Comparison of ENCODE assay signal across 14 mouse cellular contexts in genomic region chr8:78549971-78550751, GRCm38 (mm10). TPM values are rescaled to one million over a fixed set of nuclear protein-coding genes. Genes with fewer than 3 reads are reported as not detected.
DNase-seq lines count a peak whose midpoint lies in the region; ATAC-seq lines count a peak whose summit lies in the region.
"Had no signal": no experiment of that assay in that cellular context is flagged by ENCODE, and none has a peak within 500 bp of the region (broad histone marks: within the 10 kb centered on the region; RNA-seq: fewer than 3 reads in every experiment).

No protein-coding gene starts in this region.

- no peaks in the 10 kb centered on the region for H3K27me3 ChIP-seq in heart, embryonic 13.5 days (replicated peaks)
- H3K27me3 ChIP-seq in heart, embryonic 10.5 days (ENCODE audit: insufficient read depth, poor library complexity, severe bottlenecking) = no peaks in the 10 kb centered on the region
- H3K27me3 ChIP-seq in hindbrain, embryonic 10.5 days (ENCODE audit: insufficient read depth, poor library complexity, severe bottlenecking) = no peaks in the 10 kb centered on the region
- H3K27me3 ChIP-seq: limb, embryonic 13.5 days had no signal

- no peak overlapping the region for H3K4me3 ChIP-seq in heart, embryonic 13.5 days
- H3K4me3 ChIP-seq in heart, embryonic 10.5 days = no peak overlapping the region
- no peak overlapping the region for H3K4me3 ChIP-seq in hindbrain, embryonic 10.5 days
- H3K4me3 ChIP-seq: limb, embryonic 13.5 days had no signal

- H3K36me3 ChIP-seq in heart, embryonic 13.5 days = peaks cover 8% of the 10 kb centered on the region; the same call in 1 of the 2 replicates
- 0 out of 2 replicates have a peak, but pooled peaks cover 8% of the 10 kb centered on the region for H3K36me3 ChIP-seq in heart, embryonic 10.5 days
- H3K36me3 ChIP-seq in hindbrain, embryonic 10.5 days = peaks cover 7% of the 10 kb centered on the region; the same call in 1 of the 2 replicates
- H3K36me3 ChIP-seq: limb, embryonic 13.5 days had no signal

- H3K4me1 ChIP-seq in heart, embryonic 13.5 days = peaks cover 29% of the 10 kb centered on the region
- peaks cover 34% of the 10 kb centered on the region for H3K4me1 ChIP-seq in heart, embryonic 10.5 days
- peaks cover 31% of the 10 kb centered on the region for H3K4me1 ChIP-seq in hindbrain, embryonic 10.5 days (replicated peaks)

- no peak overlapping the region for H3K9ac ChIP-seq in heart, embryonic 13.5 days
- H3K9ac ChIP-seq: limb, embryonic 13.5 days; liver, postnatal 0 days had no signal

- WGBS in heart, embryonic 13.5 days = 42% methylated on average over 10 of the region's 10 CpGs
- WGBS in heart, embryonic 10.5 days = 56% methylated on average over 10 of the region's 10 CpGs
- WGBS in hindbrain, embryonic 10.5 days = 53% methylated on average over 10 of the region's 10 CpGs

- no peak for ATAC-seq in heart, embryonic 13.5 days (ENCODE audit: extremely low read depth, insufficient number of reproducible peaks, low FRiP score, low TSS enrichment)
- no peak for ATAC-seq in CD4-positive, CD25-positive, alpha-beta regulatory T cell, adult 4 months
- ATAC-seq: liver, postnatal 0 days had no signal

- H3K4me2 ChIP-seq in heart, embryonic 13.5 days = peak overlapping the region; percentile 7; the same call in 1 of the 2 replicates
- H3K4me2 ChIP-seq: limb, embryonic 13.5 days had no signal

- 0 out of 2 replicates have a peak overlapping the region, but pooled peaks have one; percentile 2 for H3K27ac ChIP-seq in heart, embryonic 13.5 days (replicated peaks)
- H3K27ac ChIP-seq in heart, embryonic 10.5 days = no peak overlapping the region; the same call in 1 of the 2 replicates
- H3K27ac ChIP-seq in hindbrain, embryonic 10.5 days = peak overlapping the region; percentile 70; the same call in 1 of the 2 replicates
- H3K27ac ChIP-seq: limb, embryonic 13.5 days; macrophage had no signal

- no peak for DNase-seq in heart, embryonic 10.5 days (ENCODE audit: low spot score)
- DNase-seq in hindbrain, embryonic 10.5 days (ENCODE audit: low spot score) = peak; percentile 15
- DNase-seq in mesoderm, embryonic 11.5 days (ENCODE audit: low read depth, low spot score) = peak; percentile 40
- DNase-seq in retina, embryonic 14.5 days (ENCODE audit: low spot score) = peak; percentile 32
- DNase-seq in ovary, postnatal 36 days (ENCODE audit: low spot score) = no peak
- DNase-seq: cerebellum, adult 9-11 months; kidney, postnatal 10 days; liver, postnatal 0 days; right cerebral cortex, postnatal 4 days; thymus, postnatal 25 days had no signal

- H3K9me3 ChIP-seq in heart, embryonic 13.5 days = no peaks in the 10 kb centered on the region
- no peaks in the 10 kb centered on the region for H3K9me3 ChIP-seq in heart, embryonic 10.5 days
- no peaks in the 10 kb centered on the region for H3K9me3 ChIP-seq in hindbrain, embryonic 10.5 days
- H3K9me3 ChIP-seq: limb, embryonic 13.5 days had no signal

RNA-seq across cellular contexts. Expression of gene Slc10a7, which starts 41.0 kb away (rescaled TPM):
- polyA plus RNA-seq in heart, embryonic 13.5 days (2015; fragmentation: Nextera tagmentation; extraction: Ambion mirVana) = 10.5 and 12.4 TPM in 2 replicates
- polyA plus RNA-seq in heart, embryonic 10.5 days (2016; fragmentation: Nextera tagmentation; extraction: Ambion mirVana) = 9.2 and 10.0 TPM in 2 replicates
- 9.3 and 12.1 TPM in 2 replicates for polyA plus RNA-seq in hindbrain, embryonic 10.5 days (2016; fragmentation: Nextera tagmentation; extraction: Ambion mirVana)
- 10 to 100 TPM; 13.3 to 18.2 TPM for polyA plus RNA-seq in CD4-positive, CD25-positive, alpha-beta regulatory T cell, adult 4 months (2017; shearing (Covaris generic))

RNA-seq across cellular contexts. Expression of gene Rbmxl1, which starts 41.5 kb away (rescaled TPM):
- polyA plus RNA-seq in heart, embryonic 13.5 days (2015; fragmentation: Nextera tagmentation; extraction: Ambion mirVana) = 140 and 151 TPM in 2 replicates
- 199 and 273 TPM in 2 replicates for polyA plus RNA-seq in heart, embryonic 10.5 days (2016; fragmentation: Nextera tagmentation; extraction: Ambion mirVana)
- polyA plus RNA-seq in hindbrain, embryonic 10.5 days (2016; fragmentation: Nextera tagmentation; extraction: Ambion mirVana) = 311 and 371 TPM in 2 replicates
- polyA plus RNA-seq in CD4-positive, CD25-positive, alpha-beta regulatory T cell, adult 4 months (2017; shearing (Covaris generic)) = 10 to 100 TPM; 93.7 to 95.4 TPM

Comparison
In these comparisons a context has a peak if more than half of its experiments do, and no peak if none do; other contexts are left out.
1. DNase-seq: peak in hindbrain, embryonic 10.5 days (single experiment), mesoderm, embryonic 11.5 days (single experiment) and retina, embryonic 14.5 days (single experiment); none in heart, embryonic 10.5 days (single experiment) and ovary, postnatal 36 days (single experiment).